Mouse (Mus musculus) neural tube, embryonic 15.5 days (tissue): Measurements from ENCODE around the gene Aamp. TPM values are rescaled to one million over a fixed set of nuclear protein-coding genes. Genes with fewer than 3 reads are reported as not detected.

Source experiments
- polyA plus RNA-seq: library from polyadenylated mRNA; unstranded; fragments of >200 nt; fragmentation: Nextera tagmentation; extraction: Ambion mirVana; gene quantifications from 2 replicates; pipeline ENCODE4 v1.2.1, GENCODE M21; 2015

Gene Aamp
- polyA plus RNA-seq, 1 experiment from 2014 or later: 209 TPM

Other genes with a start within 250 kb of the Aamp start
- gene Tns1, start 160.3 kb downstream of the Aamp start, polyA plus RNA-seq: 13.3 and 20.6 TPM in 2 replicates
- 0.18 and 0.37 TPM in 2 replicates for gene Rufy4, start 159.2 kb downstream of the Aamp start, polyA plus RNA-seq
- 0.05 and 0.13 TPM in 2 replicates for gene Cxcr2, start 130.7 kb downstream of the Aamp start, polyA plus RNA-seq
- gene Cxcr1, start 90.1 kb downstream of the Aamp start, polyA plus RNA-seq: not detected in 2 replicates
- 393 and 423 TPM in 2 replicates for gene Arpc2, start 48.7 kb downstream of the Aamp start, polyA plus RNA-seq
- 0.73 TPM in 1 of 2 replicates, not detected in the other for gene Gpbar1, start 6.2 kb downstream of the Aamp start, polyA plus RNA-seq
- 152 and 156 TPM in 2 replicates for gene Pnkd, start 192 bp upstream of the Aamp start, polyA plus RNA-seq
- gene Tmbim1, start 20.9 kb upstream of the Aamp start, polyA plus RNA-seq: 10.1 and 12.9 TPM in 2 replicates
- 1.1 and 1.4 TPM in 2 replicates for gene Catip, start 77.4 kb upstream of the Aamp start, polyA plus RNA-seq
- gene Slc11a1, start 90.5 kb upstream of the Aamp start, polyA plus RNA-seq: 2.3 and 3.5 TPM in 2 replicates
- gene Ctdsp1, start 106.8 kb upstream of the Aamp start, polyA plus RNA-seq: 16.8 and 30.2 TPM in 2 replicates
- 0.33 and 5.9 TPM in 2 replicates for gene Vil1, start 124.6 kb upstream of the Aamp start, polyA plus RNA-seq
- 43.9 and 48.5 TPM in 2 replicates for gene Cnot9, start 221.3 kb upstream of the Aamp start, polyA plus RNA-seq